Mouse (Mus musculus) thymus, postnatal 36 days (tissue): ENCODE measurements around the gene B3galnt1.

Experiments
- DNase-seq, 2 experiments: peaks; one replicate each; pipeline ENCODE4 v3.0.0; 2022; ENCODE audit warnings: mixed read lengths in 2 of 2

The B3galnt1 gene

GRCm38 (mm10) chr3:69561686-69562085 is 37.1 kb downstream of the B3galnt1 start:
- no peak for DNase-seq

GRCm38 (mm10) chr3:69559975-69560330 is 38.8 kb downstream of the B3galnt1 start:
- no peak for DNase-seq

- DNase-seq, result no peak
Measured at GRCm38 (mm10) chr3:69559316-69559974, 39.3 kb downstream of the B3galnt1 start.

GRCm38 (mm10) chr3:69556092-69556778 is 42.5 kb downstream of the B3galnt1 start:
- DNase-seq, result no peak

- no peak for DNase-seq
Measured at GRCm38 (mm10) chr3:69555511-69555910, 43.2 kb downstream of the B3galnt1 start.

- no peak for DNase-seq
Measured at GRCm38 (mm10) chr3:69549602-69550001, 49.2 kb downstream of the B3galnt1 start.

GRCm38 (mm10) chr3:69548704-69549455 is 49.9 kb downstream of the B3galnt1 start:
- DNase-seq, result no peak

- DNase-seq, result no peak
Measured at GRCm38 (mm10) chr3:69545017-69545416, 53.7 kb downstream of the B3galnt1 start.

GRCm38 (mm10) chr3:69543730-69544129 is 55.0 kb downstream of the B3galnt1 start:
- no peak for DNase-seq

GRCm38 (mm10) chr3:69542962-69543361 is 55.8 kb downstream of the B3galnt1 start:
- DNase-seq, result no peak

GRCm38 (mm10) chr3:69535941-69536647 is 62.7 kb downstream of the B3galnt1 start:
- no peak for DNase-seq

GRCm38 (mm10) chr3:69535486-69535885 is 63.3 kb downstream of the B3galnt1 start:
- DNase-seq, result no peak

- DNase-seq, result no peak
Measured at GRCm38 (mm10) chr3:69532687-69533086, 66.1 kb downstream of the B3galnt1 start.

GRCm38 (mm10) chr3:69531511-69531910 is 67.2 kb downstream of the B3galnt1 start:
- no peak for DNase-seq

GRCm38 (mm10) chr3:69529576-69529975 is 69.2 kb downstream of the B3galnt1 start:
- no peak for DNase-seq

- DNase-seq, result no peak
Measured at GRCm38 (mm10) chr3:69527384-69527783, 71.4 kb downstream of the B3galnt1 start.

- no peak for DNase-seq
Measured at GRCm38 (mm10) chr3:69525072-69525529, 73.7 kb downstream of the B3galnt1 start.

GRCm38 (mm10) chr3:69524356-69525071 is 74.2 kb downstream of the B3galnt1 start:
- DNase-seq, result no peak
